Mouse (Mus musculus): ENCODE data around the gene Slc17a2. TPM values are rescaled to one million over a fixed set of nuclear protein-coding genes. Genes with fewer than 3 reads are reported as not detected.
"Not testable (repeated sequence)": the region's sequence is repeated elsewhere in the genome, so short reads cannot be mapped to it uniquely, and the experiment has no call there.

Slc17a2 gene
- polyA plus RNA-seq, 1 experiment from 2014 or later, result not detected

DNA sequence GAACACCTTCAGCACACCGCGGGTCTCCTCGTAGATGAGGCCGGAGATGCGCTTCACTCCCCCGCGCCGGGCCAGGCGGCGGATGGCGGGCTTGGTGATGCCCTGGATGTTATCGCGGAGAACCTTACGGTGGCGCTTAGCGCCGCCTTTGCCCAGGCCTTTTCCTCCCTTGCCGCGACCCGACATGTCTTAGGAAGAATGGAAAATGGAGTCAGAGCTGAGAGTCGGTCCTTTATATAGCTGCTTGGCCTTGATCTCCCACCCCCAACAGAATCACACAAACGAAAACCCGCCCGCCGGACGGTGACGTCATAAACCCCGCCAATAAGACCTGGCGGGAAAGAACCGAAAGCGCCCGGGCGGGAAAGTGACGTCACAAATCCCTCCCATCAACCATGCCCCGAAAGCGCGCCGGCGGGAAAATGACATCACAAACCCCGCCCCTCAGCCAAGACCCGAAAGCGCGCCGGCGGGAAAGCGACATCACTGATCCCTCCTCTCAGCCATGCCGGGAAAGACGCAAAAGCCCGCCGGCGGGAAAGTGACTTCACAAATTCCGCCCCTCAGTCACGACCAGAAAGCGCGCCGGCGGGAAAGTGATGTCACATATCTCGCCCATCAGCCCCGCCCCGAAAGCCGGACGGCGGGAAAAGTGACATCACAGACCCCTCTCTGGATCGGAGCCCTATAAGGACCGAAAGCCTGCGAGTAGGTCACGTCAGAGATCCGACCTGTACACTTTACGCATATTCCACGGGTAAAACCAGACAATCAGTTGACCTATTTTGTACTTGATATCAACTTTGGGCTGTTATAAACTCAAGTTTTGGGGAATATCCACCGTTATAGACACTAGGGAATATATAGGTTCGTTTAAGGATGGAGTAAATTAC lies 45.6 kb upstream of the Slc17a2 start, which contains the start of gene Hist1h4a:
TSS of gene Hist1h4a (minus strand) at position 259 of the 893 bp plus-strand sequence.
- Histone ChIP-seq H3K4me3 (ENCODE audit: low read depth, low read length) (peak within 1 kb of the TSS; percentile 45), H3K9ac (peak within 1 kb of the TSS; percentile 71), H3K9me3 (ENCODE audit: low read depth, low read length) (no peaks in the 10 kb centered on the region), H3K36me3 (ENCODE audit: insufficient read depth) (no peaks in the 10 kb centered on the region), H3K27me3 (ENCODE audit: insufficient read depth, low read length) (no peaks in the 10 kb centered on the region), H3K27ac (ENCODE audit: low read depth) (peak within 1 kb of the TSS; percentile 99), H3K4me2 (peak within 1 kb of the TSS; percentile 90), H3K4me1 (ENCODE audit: insufficient read depth) (peaks cover 5% of the 10 kb centered on the region; the same call in 1 of the 2 replicates)
- DNase-seq (peak; percentile 100), ATAC-seq (ENCODE audit: insufficient read depth) (peak; percentile 73)
- TF ChIP-seq CTCF (IDR thresholded peaks at IDR 0.05; ENCODE audit: low read depth), result no peak
- WGBS, result under 1% methylated on average over 62 of the region's 72 CpGs

DNA sequence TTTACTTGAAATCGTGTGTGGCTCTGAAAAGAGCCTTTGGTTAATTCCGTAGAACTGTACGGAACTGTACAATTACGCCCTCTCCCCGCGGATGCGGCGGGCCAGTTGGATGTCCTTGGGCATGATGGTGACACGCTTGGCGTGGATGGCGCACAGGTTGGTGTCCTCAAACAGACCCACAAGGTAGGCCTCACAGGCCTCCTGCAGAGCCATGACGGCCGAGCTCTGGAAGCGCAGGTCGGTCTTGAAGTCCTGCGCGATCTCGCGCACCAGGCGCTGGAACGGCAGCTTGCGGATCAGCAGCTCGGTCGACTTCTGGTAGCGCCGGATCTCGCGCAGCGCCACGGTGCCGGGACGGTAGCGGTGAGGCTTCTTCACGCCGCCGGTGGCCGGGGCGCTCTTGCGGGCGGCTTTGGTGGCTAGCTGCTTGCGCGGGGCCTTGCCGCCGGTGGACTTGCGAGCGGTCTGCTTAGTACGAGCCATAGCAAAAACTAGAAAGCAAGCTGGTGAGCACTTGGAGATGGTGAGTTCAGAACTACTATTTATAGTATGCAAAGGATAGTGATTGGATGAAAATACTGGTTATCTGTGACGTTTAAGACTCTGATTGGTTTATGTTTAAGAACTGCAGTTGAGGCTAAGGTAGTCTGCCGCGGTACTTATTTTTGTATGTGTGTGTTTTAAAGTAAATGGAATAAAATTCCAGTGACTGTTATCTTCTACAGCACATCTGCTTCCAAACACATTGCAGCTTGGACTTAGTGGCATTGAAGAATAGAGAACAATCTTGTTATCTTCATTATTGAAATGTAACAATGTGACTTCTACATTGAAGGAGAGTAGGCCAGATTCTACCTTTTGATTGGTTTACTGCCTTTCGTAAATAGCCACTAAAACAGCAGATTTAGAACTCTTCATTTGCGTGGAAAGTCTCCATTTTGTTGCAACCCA lies 44.6 kb upstream of the Slc17a2 start, which contains the start of gene Hist1h3a:
TSS of gene Hist1h3a (minus strand) at position 516 of the 951 bp plus-strand sequence.
- not testable (repeated sequence) for H3K36me3 ChIP-seq (ENCODE audit: insufficient read depth); H3K27me3 ChIP-seq (ENCODE audit: insufficient read depth, low read length); H3K9me3 ChIP-seq (ENCODE audit: low read depth, low read length); H3K4me1 ChIP-seq (ENCODE audit: insufficient read depth)
- peak; percentile 71 for ATAC-seq (ENCODE audit: insufficient read depth)
- DNase-seq, result peak; percentile 93
- peak within 1 kb of the TSS; percentile 90 for H3K4me2 ChIP-seq
- under 1% methylated on average over 26 of the region's 52 CpGs for WGBS
- peak within 1 kb of the TSS; percentile 76 for H3K9ac ChIP-seq
- H3K4me3 ChIP-seq (ENCODE audit: low read depth, low read length), result peak within 1 kb of the TSS; percentile 54
- H3K27ac ChIP-seq (ENCODE audit: low read depth), result peak within 1 kb of the TSS; percentile 99

DNA sequence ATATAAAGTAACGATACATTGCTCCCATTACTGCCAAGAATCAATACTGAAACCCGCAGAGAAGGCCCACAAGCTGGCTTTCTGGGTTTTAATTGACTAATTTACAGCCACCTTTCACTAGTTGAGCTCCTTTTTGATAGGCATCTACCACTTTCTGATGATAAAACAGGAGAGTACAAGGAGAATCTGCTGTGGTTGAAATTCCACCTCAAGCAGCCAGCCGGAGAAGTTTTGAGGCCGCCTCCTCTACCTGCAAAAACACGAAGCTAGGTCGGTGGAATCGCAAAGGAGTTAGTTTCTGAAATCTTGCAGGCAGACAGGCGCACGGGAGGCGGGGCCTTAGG lies 43.6 kb upstream of the Slc17a2 start:
- Histone ChIP-seq H3K9ac (peak overlapping the region; percentile 76), H3K27ac (ENCODE audit: low read depth) (peak overlapping the region; percentile 99), H3K9me3 (ENCODE audit: low read depth, low read length) (no peaks in the 10 kb centered on the region), H3K4me3 (ENCODE audit: low read depth, low read length) (peak overlapping the region; percentile 54), H3K4me2 (peak overlapping the region; percentile 90), H3K27me3 (ENCODE audit: insufficient read depth, low read length) (no peaks in the 10 kb centered on the region), H3K4me1 (ENCODE audit: insufficient read depth) (peaks cover 5% of the 10 kb centered on the region; the same call in 1 of the 2 replicates), H3K36me3 (ENCODE audit: insufficient read depth) (no peaks in the 10 kb centered on the region)
- under 1% methylated on average over 10 of the region's 10 CpGs for WGBS
- ATAC-seq (ENCODE audit: insufficient read depth), result no peak
- DNase-seq, result no peak
- no peak for TF ChIP-seq CTCF (IDR thresholded peaks at IDR 0.05; ENCODE audit: low read depth)

DNA sequence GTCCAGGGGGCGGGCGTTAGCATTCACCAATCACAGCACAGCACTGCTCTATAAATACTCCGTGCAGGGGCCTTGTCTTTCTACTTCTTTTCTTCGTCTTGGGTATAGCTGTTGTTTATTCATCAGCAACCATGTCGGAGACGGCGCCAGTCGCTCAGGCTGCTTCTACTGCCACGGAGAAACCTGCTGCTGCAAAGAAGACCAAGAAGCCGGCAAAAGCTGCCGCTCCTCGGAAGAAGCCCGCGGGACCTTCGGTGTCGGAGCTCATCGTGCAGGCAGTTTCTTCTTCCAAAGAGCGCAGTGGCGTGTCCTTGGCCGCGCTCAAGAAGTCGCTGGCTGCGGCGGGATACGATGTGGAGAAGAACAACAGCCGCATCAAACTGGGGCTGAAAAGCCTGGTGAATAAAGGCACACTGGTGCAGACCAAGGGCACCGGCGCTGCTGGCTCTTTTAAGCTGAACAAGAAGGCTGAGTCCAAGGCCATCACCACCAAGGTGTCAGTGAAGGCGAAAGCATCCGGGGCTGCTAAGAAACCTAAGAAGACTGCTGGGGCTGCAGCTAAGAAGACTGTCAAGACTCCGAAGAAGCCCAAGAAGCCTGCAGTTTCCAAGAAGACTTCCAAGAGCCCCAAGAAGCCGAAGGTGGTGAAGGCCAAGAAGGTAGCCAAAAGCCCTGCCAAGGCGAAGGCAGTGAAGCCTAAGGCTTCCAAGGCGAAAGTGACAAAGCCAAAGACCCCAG lies 43.0 kb upstream of the Slc17a2 start, which contains the start of gene Hist1h1a:
TSS of gene Hist1h1a (plus strand) at position 81 of the 738 bp plus-strand sequence.
- H3K9me3 ChIP-seq (ENCODE audit: low read depth, low read length), result no peaks in the 10 kb centered on the region
- 2% methylated on average over 34 of the region's 34 CpGs for WGBS
- peak within 1 kb of the TSS; percentile 54 for H3K4me3 ChIP-seq (ENCODE audit: low read depth, low read length)
- peak within 1 kb of the TSS; percentile 76 for H3K9ac ChIP-seq
- DNase-seq (peak; percentile 98), ATAC-seq (ENCODE audit: insufficient read depth) (peak; percentile 68)
- no peaks in the 10 kb centered on the region for H3K36me3 ChIP-seq (ENCODE audit: insufficient read depth)
- H3K27me3 ChIP-seq (ENCODE audit: insufficient read depth, low read length), result no peaks in the 10 kb centered on the region
- peaks cover 5% of the 10 kb centered on the region; the same call in 1 of the 2 replicates for H3K4me1 ChIP-seq (ENCODE audit: insufficient read depth)
- no peak for TF ChIP-seq CTCF (IDR thresholded peaks at IDR 0.05; ENCODE audit: low read depth)
- peak within 1 kb of the TSS; percentile 99 for H3K27ac ChIP-seq (ENCODE audit: low read depth)
- peak within 1 kb of the TSS; percentile 90 for H3K4me2 ChIP-seq

DNA sequence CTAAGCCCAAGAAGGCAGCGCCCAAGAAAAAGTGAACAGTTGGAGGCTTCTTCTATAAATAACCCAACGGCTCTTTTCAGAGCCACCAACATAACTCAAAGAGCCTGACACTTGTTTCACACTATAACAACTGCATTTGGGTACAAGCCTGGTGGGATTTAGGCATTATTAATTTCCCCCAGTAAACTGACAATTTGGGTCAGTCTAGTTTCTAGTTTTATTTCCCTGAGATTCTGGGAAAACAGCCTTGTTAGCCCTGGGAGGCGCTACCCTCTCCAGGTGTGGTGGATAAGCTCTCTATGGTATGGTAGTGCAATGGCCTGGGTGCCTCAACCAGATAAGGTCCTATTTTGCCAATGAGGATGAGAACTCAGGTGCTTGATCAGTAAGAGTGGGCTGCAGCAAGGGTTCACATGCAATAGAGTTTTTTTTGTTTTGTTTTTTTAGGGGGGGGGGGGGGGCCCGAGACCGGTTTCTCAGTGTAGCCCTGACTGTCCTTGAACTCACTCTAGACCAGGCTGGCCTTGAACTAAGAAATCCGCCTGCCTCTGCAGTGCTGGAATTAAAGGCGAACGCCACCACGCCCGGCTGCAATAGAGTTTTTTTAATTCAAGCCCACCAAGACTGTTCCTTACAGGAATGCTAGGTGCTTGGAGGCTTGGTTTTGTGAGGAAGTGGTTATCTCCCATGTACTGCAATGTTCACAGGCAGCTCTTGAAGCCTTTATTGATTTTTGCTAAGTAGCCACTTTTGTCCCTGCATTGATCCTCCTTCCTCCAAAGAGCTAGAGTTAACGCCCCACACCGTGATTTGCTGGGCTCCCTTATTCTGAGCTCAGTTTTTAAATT lies 42.2 kb upstream of the Slc17a2 start:
- peak overlapping the region; percentile 76 for H3K9ac ChIP-seq
- no peaks in the 10 kb centered on the region for H3K9me3 ChIP-seq (ENCODE audit: low read depth, low read length)
- H3K4me3 ChIP-seq (ENCODE audit: low read depth, low read length), result peak overlapping the region; percentile 54
- peaks cover 5% of the 10 kb centered on the region; the same call in 1 of the 2 replicates for H3K4me1 ChIP-seq (ENCODE audit: insufficient read depth)
- no peaks in the 10 kb centered on the region for H3K27me3 ChIP-seq (ENCODE audit: insufficient read depth, low read length)
- TF ChIP-seq CTCF (IDR thresholded peaks at IDR 0.05; ENCODE audit: low read depth), result no peak
- DNase-seq (peak; percentile 38), ATAC-seq (ENCODE audit: insufficient read depth) (no peak)
- H3K27ac ChIP-seq (ENCODE audit: low read depth), result peak overlapping the region; percentile 99
- 27% methylated on average over 11 of the region's 12 CpGs for WGBS
- peak overlapping the region; percentile 90 for H3K4me2 ChIP-seq
- H3K36me3 ChIP-seq (ENCODE audit: insufficient read depth), result no peaks in the 10 kb centered on the region

All from lung, embryonic 14.5 days (tissue).